Mouse (Mus musculus): Measurements from ENCODE around the gene Gm11939. TPM values are rescaled to one million over a fixed set of nuclear protein-coding genes. Genes with fewer than 3 reads are reported as not detected.

Gene Gm11939
- polyA plus RNA-seq, 1 experiment from 2014 or later = not detected

GRCm38 (mm10) chr11:99581051-99581450 lies 21.8 kb upstream of the Gm11939 start:
- H3K4me2 ChIP-seq (replicated peaks; ENCODE audit: low read depth) = no peak overlapping the region
- no peaks in the 10 kb centered on the region for H3K27me3 ChIP-seq (replicated peaks; ENCODE audit: control insufficient read depth, insufficient read depth, low read length)
- 96% methylated on average over 5 of the region's 5 CpGs for WGBS
- no peaks in the 10 kb centered on the region for H3K9me3 ChIP-seq (ENCODE audit: control insufficient read depth)
- no peak overlapping the region for H3K9ac ChIP-seq (ENCODE audit: low read depth, low read length)
- no peak for TF ChIP-seq CTCF (IDR thresholded peaks at IDR 0.05; ENCODE audit: low read depth)
- no peak overlapping the region for H3K27ac ChIP-seq (ENCODE audit: low read depth, low read length)
- no peak overlapping the region for H3K4me3 ChIP-seq (ENCODE audit: low read depth, low read length)
- no peaks in the 10 kb centered on the region for H3K4me1 ChIP-seq (replicated peaks; ENCODE audit: control insufficient read depth, insufficient read depth, low read length)
- H3K36me3 ChIP-seq (ENCODE audit: control insufficient read depth, insufficient read depth) = no peaks in the 10 kb centered on the region
- no peak for ATAC-seq

- no peak for ATAC-seq
- Histone ChIP-seq H3K9ac (ENCODE audit: low read depth, low read length) (no peak within 1 kb of the TSS), H3K4me1 (replicated peaks; ENCODE audit: control insufficient read depth, insufficient read depth, low read length) (no peaks in the 10 kb centered on the region), H3K27me3 (replicated peaks; ENCODE audit: control insufficient read depth, insufficient read depth, low read length) (no peaks in the 10 kb centered on the region), H3K27ac (ENCODE audit: low read depth, low read length) (no peak within 1 kb of the TSS), H3K4me2 (replicated peaks; ENCODE audit: low read depth) (no peak within 1 kb of the TSS), H3K36me3 (ENCODE audit: control insufficient read depth, insufficient read depth) (no peaks in the 10 kb centered on the region), H3K9me3 (ENCODE audit: control insufficient read depth) (no peaks in the 10 kb centered on the region), H3K4me3 (ENCODE audit: low read depth, low read length) (no peak within 1 kb of the TSS)
- 77% methylated on average over 6 of the region's 6 CpGs for WGBS
- TF ChIP-seq CTCF (IDR thresholded peaks at IDR 0.05; ENCODE audit: low read depth) = no peak
Observed at GRCm38 (mm10) chr11:99580636-99581035, 21.4 kb upstream of the Gm11939 start, which contains the start of gene Krtap1-5. Gene Krtap1-5, minus strand, starts transcription at chr11:99581016.

- H3K9ac ChIP-seq (ENCODE audit: low read depth, low read length) = no peak overlapping the region
- no peak overlapping the region for H3K27ac ChIP-seq (ENCODE audit: low read depth, low read length)
- 1% methylated on average over 7 of the region's 7 CpGs for WGBS
- H3K4me3 ChIP-seq (ENCODE audit: low read depth, low read length) = no peak overlapping the region
- TF ChIP-seq CTCF (IDR thresholded peaks at IDR 0.05; ENCODE audit: low read depth) = peak; percentile 93
- no peaks in the 10 kb centered on the region for H3K9me3 ChIP-seq (ENCODE audit: control insufficient read depth)
- no peaks in the 10 kb centered on the region for H3K4me1 ChIP-seq (replicated peaks; ENCODE audit: control insufficient read depth, insufficient read depth, low read length)
- H3K27me3 ChIP-seq (replicated peaks; ENCODE audit: control insufficient read depth, insufficient read depth, low read length) = no peaks in the 10 kb centered on the region
- H3K36me3 ChIP-seq (ENCODE audit: control insufficient read depth, insufficient read depth) = no peaks in the 10 kb centered on the region
- ATAC-seq = 0 out of 2 replicates have a peak, but pooled peaks have one; percentile 59
- H3K4me2 ChIP-seq (replicated peaks; ENCODE audit: low read depth) = peak overlapping the region; percentile 38; the same call in 1 of the 2 replicates
Observed at GRCm38 (mm10) chr11:99574106-99574505, 14.8 kb upstream of the Gm11939 start.

GRCm38 (mm10) chr11:99573164-99573563 lies 13.9 kb upstream of the Gm11939 start:
- no peak for ATAC-seq
- H3K36me3 ChIP-seq (ENCODE audit: control insufficient read depth, insufficient read depth) = no peaks in the 10 kb centered on the region
- H3K4me2 ChIP-seq (replicated peaks; ENCODE audit: low read depth) = no peak overlapping the region
- WGBS = 68% methylated on average over 4 of the region's 4 CpGs
- no peak overlapping the region for H3K4me3 ChIP-seq (ENCODE audit: low read depth, low read length)
- H3K27ac ChIP-seq (ENCODE audit: low read depth, low read length) = no peak overlapping the region
- no peak overlapping the region for H3K9ac ChIP-seq (ENCODE audit: low read depth, low read length)
- no peaks in the 10 kb centered on the region for H3K4me1 ChIP-seq (replicated peaks; ENCODE audit: control insufficient read depth, insufficient read depth, low read length)
- no peak for TF ChIP-seq CTCF (IDR thresholded peaks at IDR 0.05; ENCODE audit: low read depth)
- H3K9me3 ChIP-seq (ENCODE audit: control insufficient read depth) = no peaks in the 10 kb centered on the region
- no peaks in the 10 kb centered on the region for H3K27me3 ChIP-seq (replicated peaks; ENCODE audit: control insufficient read depth, insufficient read depth, low read length)

GRCm38 (mm10) chr11:99566530-99566929 lies 7.3 kb upstream of the Gm11939 start, which contains the start of gene Krtap3-1:
Gene Krtap3-1, minus strand, starts transcription at chr11:99566630.
- Histone ChIP-seq H3K9ac (ENCODE audit: low read depth, low read length) (no peak within 1 kb of the TSS), H3K27me3 (replicated peaks; ENCODE audit: control insufficient read depth, insufficient read depth, low read length) (no peaks in the 10 kb centered on the region), H3K4me2 (replicated peaks; ENCODE audit: low read depth) (no peak within 1 kb of the TSS), H3K4me1 (replicated peaks; ENCODE audit: control insufficient read depth, insufficient read depth, low read length) (no peaks in the 10 kb centered on the region), H3K9me3 (ENCODE audit: control insufficient read depth) (no peaks in the 10 kb centered on the region), H3K36me3 (ENCODE audit: control insufficient read depth, insufficient read depth) (no peaks in the 10 kb centered on the region), H3K27ac (ENCODE audit: low read depth, low read length) (no peak within 1 kb of the TSS), H3K4me3 (ENCODE audit: low read depth, low read length) (no peak within 1 kb of the TSS)
- WGBS = 54% methylated on average over 7 of the region's 7 CpGs
- peak; percentile 54; the same call in 1 of the 2 replicates for ATAC-seq
- no peak for TF ChIP-seq CTCF (IDR thresholded peaks at IDR 0.05; ENCODE audit: low read depth)

- no peaks in the 10 kb centered on the region for H3K9me3 ChIP-seq (ENCODE audit: control insufficient read depth)
- no peak overlapping the region for H3K4me3 ChIP-seq (ENCODE audit: low read depth, low read length)
- H3K27ac ChIP-seq (ENCODE audit: low read depth, low read length) = no peak overlapping the region
- no peak for TF ChIP-seq CTCF (IDR thresholded peaks at IDR 0.05; ENCODE audit: low read depth)
- ATAC-seq = no peak
- no peak overlapping the region for H3K9ac ChIP-seq (ENCODE audit: low read depth, low read length)
- no peaks in the 10 kb centered on the region for H3K4me1 ChIP-seq (replicated peaks; ENCODE audit: control insufficient read depth, insufficient read depth, low read length)
- 80% methylated on average over 6 of the region's 6 CpGs for WGBS
- H3K4me2 ChIP-seq (replicated peaks; ENCODE audit: low read depth) = no peak overlapping the region
- H3K36me3 ChIP-seq (ENCODE audit: control insufficient read depth, insufficient read depth) = no peaks in the 10 kb centered on the region
- no peaks in the 10 kb centered on the region for H3K27me3 ChIP-seq (replicated peaks; ENCODE audit: control insufficient read depth, insufficient read depth, low read length)
Observed at GRCm38 (mm10) chr11:99562580-99562979, 3.3 kb upstream of the Gm11939 start.

All from intestine, postnatal 0 days (tissue).